Mouse (Mus musculus) G1E-ER4 (cell line): ENCODE measurements around the gene Olfr1454. TPM values are rescaled to one million over a fixed set of nuclear protein-coding genes. Genes with fewer than 3 reads are reported as not detected.

Source experiments
- GATA1 ChIP-seq: IDR thresholded peaks from one replicate; pipeline ENCODE4 v1.8.0; 2012; ENCODE audit warnings: low read length, inconsistent platforms
- polyA plus RNA-seq: library from polyadenylated mRNA; stranded (reverse); fragments of >175 nt; gene quantifications from 2 replicates; pipeline ENCODE4 v1.2.3, GENCODE M21; 2012

The Olfr1454 gene
- not detected in 2 replicates for polyA plus RNA-seq

- TF ChIP-seq GATA1 = no peak
These were observed at the start of gene Olfr1454 for GRCm38 (mm10) chr19:13060310-13060709. Olfr1454 (plus strand) TSS chr19:13060610.

- no peak for TF ChIP-seq GATA1
These were observed 32.2 kb upstream of the Olfr1454 start, which contains the start of gene Olfr1453 for GRCm38 (mm10) chr19:13028227-13028626. Olfr1453 (minus strand) TSS chr19:13028327.

GRCm38 (mm10) chr19:13093908-13094307, 33.5 kb downstream of the Olfr1454 start:
- no peak for TF ChIP-seq GATA1

- TF ChIP-seq GATA1 = no peak
These were observed 37.4 kb downstream of the Olfr1454 start, which contains the start of gene Olfr1457 for GRCm38 (mm10) chr19:13097791-13098190. Olfr1457 (minus strand) TSS chr19:13097891.

GRCm38 (mm10) chr19:13106675-13107074, 46.3 kb downstream of the Olfr1454 start, which contains the start of gene Olfr1458:
Olfr1458 (minus strand) TSS chr19:13106775.
- TF ChIP-seq GATA1 = no peak

Other genes starting within 250 kb of the Olfr1454 start
- not detected in 2 replicates for gene Gm5244, start 213.9 kb upstream of the Olfr1454 start, polyA plus RNA-seq
- not detected in 2 replicates for gene Olfr1444, start 203.3 kb upstream of the Olfr1454 start, polyA plus RNA-seq
- gene Olfr1445, start 176.8 kb upstream of the Olfr1454 start, polyA plus RNA-seq = not detected in 2 replicates
- not detected in 2 replicates for gene Olfr1446, start 167.1 kb upstream of the Olfr1454 start, polyA plus RNA-seq
- not detected in 2 replicates for gene Olfr1447, start 156.9 kb upstream of the Olfr1454 start, polyA plus RNA-seq
- gene Olfr1448, start 136.2 kb upstream of the Olfr1454 start, polyA plus RNA-seq = not detected in 2 replicates
- not detected in 2 replicates for gene Olfr1449, start 129.8 kb upstream of the Olfr1454 start, polyA plus RNA-seq
- not detected in 2 replicates for gene Olfr1450, start 110.4 kb upstream of the Olfr1454 start, polyA plus RNA-seq
- gene Olfr1451, start 65.6 kb upstream of the Olfr1454 start, polyA plus RNA-seq = not detected in 2 replicates
- not detected in 2 replicates for gene Olfr1453, start 32.3 kb upstream of the Olfr1454 start, polyA plus RNA-seq
- gene Olfr1457, start 37.3 kb downstream of the Olfr1454 start, polyA plus RNA-seq = not detected in 2 replicates
- not detected in 2 replicates for gene Olfr1458, start 46.2 kb downstream of the Olfr1454 start, polyA plus RNA-seq
- gene Olfr1459, start 88.9 kb downstream of the Olfr1454 start, polyA plus RNA-seq = not detected in 2 replicates
- not detected in 2 replicates for gene Olfr1461, start 102.4 kb downstream of the Olfr1454 start, polyA plus RNA-seq
- gene Olfr1462, start 125.1 kb downstream of the Olfr1454 start, polyA plus RNA-seq = not detected in 2 replicates
- gene Olfr1463, start 170.7 kb downstream of the Olfr1454 start, polyA plus RNA-seq = not detected in 2 replicates